Mouse (Mus musculus) right cerebral cortex, postnatal 10 days (tissue): ENCODE data around the gene Gpatch8.

Experiments
- DNase-seq, 2 experiments: peaks; one replicate each; pipeline ENCODE4 v3.0.0; 2021; ENCODE audit warnings: low spot score in 2 of 2

Gpatch8 gene

GRCm38 (mm10) chr11:102496732-102497131 is 59.5 kb downstream of the Gpatch8 start:
- DNase-seq, result no peak

GRCm38 (mm10) chr11:102496206-102496605 is 60.0 kb downstream of the Gpatch8 start:
- DNase-seq, result no peak

- no peak for DNase-seq
Measured at GRCm38 (mm10) chr11:102495742-102496141, 60.5 kb downstream of the Gpatch8 start.

- no peak for DNase-seq
Measured at GRCm38 (mm10) chr11:102495114-102495513, 61.1 kb downstream of the Gpatch8 start.

GRCm38 (mm10) chr11:102494063-102494650 is 62.0 kb downstream of the Gpatch8 start:
- no peak for DNase-seq

GRCm38 (mm10) chr11:102493241-102493640 is 63.0 kb downstream of the Gpatch8 start:
- no peak for DNase-seq

GRCm38 (mm10) chr11:102487901-102488300 is 68.3 kb downstream of the Gpatch8 start:
- no peak for DNase-seq

- peak; percentile 55 to 61 for DNase-seq
Measured at GRCm38 (mm10) chr11:102486733-102487386, 69.3 kb downstream of the Gpatch8 start.

GRCm38 (mm10) chr11:102481779-102482178 is 74.4 kb downstream of the Gpatch8 start:
- no peak for DNase-seq

GRCm38 (mm10) chr11:102480897-102481296 is 75.3 kb downstream of the Gpatch8 start:
- no peak for DNase-seq

GRCm38 (mm10) chr11:102480111-102480510 is 76.1 kb downstream of the Gpatch8 start:
- DNase-seq, result no peak

- DNase-seq, result no peak
Measured at GRCm38 (mm10) chr11:102479581-102479980, 76.6 kb downstream of the Gpatch8 start.

- no peak for DNase-seq
Measured at GRCm38 (mm10) chr11:102478671-102479070, 77.5 kb downstream of the Gpatch8 start.

- DNase-seq, result no peak
Measured at GRCm38 (mm10) chr11:102475027-102475426, 81.2 kb downstream of the Gpatch8 start.

GRCm38 (mm10) chr11:102469648-102470357 is 86.4 kb downstream of the Gpatch8 start, which contains the start of gene Itga2b:
Gene Itga2b, minus strand, starts transcription at chr11:102470122.
- DNase-seq, result peak in 1 of 2 experiments; percentile 16

GRCm38 (mm10) chr11:102467041-102467631 is 89.1 kb downstream of the Gpatch8 start:
- DNase-seq, result peak; percentile 95

- DNase-seq, result peak; percentile 78 to 83
Measured at GRCm38 (mm10) chr11:102465713-102466436, 90.3 kb downstream of the Gpatch8 start.

- no peak for DNase-seq
Measured at GRCm38 (mm10) chr11:102464901-102465300, 91.3 kb downstream of the Gpatch8 start.

GRCm38 (mm10) chr11:102461764-102462163 is 94.4 kb downstream of the Gpatch8 start:
- DNase-seq, result no peak

- peak in 1 of 2 experiments; percentile 15 for DNase-seq
Measured at GRCm38 (mm10) chr11:102460541-102460940, 95.7 kb downstream of the Gpatch8 start.

- DNase-seq, result peak; percentile 76
Measured at GRCm38 (mm10) chr11:102455740-102456396, 100.3 kb downstream of the Gpatch8 start.
